ENCODE assay signal across 27 mouse cellular contexts in genomic region chr10:89578801-89579200, GRCm38 (mm10). TPM values are rescaled to one million over a fixed set of nuclear protein-coding genes. Genes with fewer than 3 reads are reported as not detected.
"Had no signal": no experiment of that assay in that cellular context is flagged by ENCODE, and none has a peak within 500 bp of the region (broad histone marks: within the 10 kb centered on the region; RNA-seq: fewer than 3 reads in every experiment).

No protein-coding gene starts in this region.

- H3K36me3 ChIP-seq: kidney, embryonic 15.5 days; limb, embryonic 12.5 days; limb, embryonic 15.5 days; lung, embryonic 15.5 days; neural tube, embryonic 12.5 days; neural tube, embryonic 15.5 days had no signal

- H3K27ac ChIP-seq: kidney, embryonic 15.5 days; left cerebral cortex, adult 2 months; limb, embryonic 12.5 days; limb, embryonic 15.5 days; liver, embryonic 14.5 days; lung, embryonic 15.5 days; neural tube, embryonic 12.5 days; neural tube, embryonic 15.5 days; stomach, postnatal 0 days had no signal

- H3K27me3 ChIP-seq: kidney, embryonic 15.5 days; limb, embryonic 12.5 days; limb, embryonic 15.5 days; lung, embryonic 15.5 days; neural tube, embryonic 12.5 days; neural tube, embryonic 15.5 days had no signal

- DNase-seq: kidney, adult 8-10 months; kidney, postnatal 10 days; kidney, postnatal 36 days; layer of hippocampus, postnatal 36 days; left cerebral cortex, postnatal 4 days; liver, postnatal 0 days; lung, postnatal 10 days; lung, postnatal 36 days; midbrain, embryonic 14.5 days; right cerebral cortex, adult 18-20 months; right cerebral cortex, postnatal 14 days; right cerebral cortex, postnatal 4 days had no signal

- ATAC-seq: inflammation-experienced regulatory T-cells, adult 6 months; intestine, postnatal 0 days; liver, postnatal 0 days had no signal

- H3K4me1 ChIP-seq: limb, embryonic 12.5 days; limb, embryonic 15.5 days; lung, embryonic 15.5 days; neural tube, embryonic 12.5 days; neural tube, embryonic 15.5 days had no signal

- H3K4me3 ChIP-seq: kidney, embryonic 15.5 days; left cerebral cortex, adult 2 months; limb, embryonic 12.5 days; limb, embryonic 15.5 days; lung, embryonic 15.5 days; neural tube, embryonic 12.5 days; neural tube, embryonic 15.5 days had no signal

RNA-seq across cellular contexts. Expression of gene Slc17a8, which starts 42.3 kb away (rescaled TPM):
- polyA plus RNA-seq: limb, embryonic 12.5 days; liver, embryonic 11.5 days; lung, embryonic 15.5 days; stomach, embryonic 14.5 days; stomach, postnatal 0 days had no signal

RNA-seq across cellular contexts. Expression of gene Nr1h4, which starts 45.4 kb away (rescaled TPM):
- total RNA-seq: left cerebral cortex, adult 2 months; megakaryocyte-erythroid progenitor cell, adult 5-6 weeks; midbrain, postnatal 0 days had no signal
- polyA plus RNA-seq: inflammation-experienced regulatory T-cells, adult 6 months; limb, embryonic 12.5 days; midbrain, embryonic 14.5 days; midbrain, postnatal 0 days; neural tube, embryonic 12.5 days; neural tube, embryonic 15.5 days had no signal
